Mouse (Mus musculus) cerebellum, adult 2 months (tissue): Measurements from ENCODE around the gene Rab19.

Source experiments
- CTCF ChIP-seq: fragments of 200-500 bp; IDR thresholded peaks from 2 replicates; pipeline ENCODE4 v1.5.1; 2011; ENCODE audit warnings: low read depth, mild to moderate bottlenecking, control low read depth, low read length, moderate library complexity, borderline replicate concordance; ENCODE audit not compliant: insufficient read depth
- POLR2A ChIP-seq: fragments of 200-500 bp; IDR thresholded peaks from 2 replicates; pipeline ENCODE4 v1.6.1; 2011; ENCODE audit warnings: low read length, control low read depth, borderline replicate concordance; ENCODE audit not compliant: insufficient read depth

- no peak for TF ChIP-seq POLR2A
- no peak for TF ChIP-seq CTCF
Observed at GRCm38 (mm10) chr6:39397046-39397445, 16.1 kb downstream of the Rab19 start.
